Mouse (Mus musculus): ENCODE measurements around the gene Tsen15.
A peak's percentile ranks its signal among the peaks of the same experiment; 100 is the strongest.

Tsen15 gene

GRCm38 (mm10) chr1:152386188-152386835 is at the start of gene Tsen15:
TSS of gene Tsen15 (minus strand) at chr1:152386688.
- DNase-seq: peak; percentile 85

- no peak for DNase-seq
Measured at GRCm38 (mm10) chr1:152434166-152434565, 47.7 kb upstream of the Tsen15 start.

GRCm38 (mm10) chr1:152429805-152430204 is 43.3 kb upstream of the Tsen15 start:
- DNase-seq: no peak

- no peak for DNase-seq
Measured at GRCm38 (mm10) chr1:152427912-152428581, 41.6 kb upstream of the Tsen15 start.

GRCm38 (mm10) chr1:152423052-152423451 is 36.6 kb upstream of the Tsen15 start:
- no peak for DNase-seq

- no peak for DNase-seq
Measured at GRCm38 (mm10) chr1:152422295-152422694, 35.8 kb upstream of the Tsen15 start.

GRCm38 (mm10) chr1:152417602-152418001 is 31.1 kb upstream of the Tsen15 start:
- DNase-seq: no peak

- no peak for DNase-seq
Measured at GRCm38 (mm10) chr1:152416306-152416904, 29.9 kb upstream of the Tsen15 start.

GRCm38 (mm10) chr1:152414451-152414850 is 28.0 kb upstream of the Tsen15 start:
- DNase-seq: no peak

- DNase-seq: no peak
Measured at GRCm38 (mm10) chr1:152413961-152414360, 27.5 kb upstream of the Tsen15 start.

GRCm38 (mm10) chr1:152413116-152413515 is 26.6 kb upstream of the Tsen15 start:
- no peak for DNase-seq

- DNase-seq: no peak
Measured at GRCm38 (mm10) chr1:152410657-152411056, 24.2 kb upstream of the Tsen15 start.

GRCm38 (mm10) chr1:152409356-152409755 is 22.9 kb upstream of the Tsen15 start:
- DNase-seq: no peak

- DNase-seq: no peak
Measured at GRCm38 (mm10) chr1:152407021-152407946, 20.8 kb upstream of the Tsen15 start.

- DNase-seq: no peak
Measured at GRCm38 (mm10) chr1:152400556-152401540, 14.4 kb upstream of the Tsen15 start.

GRCm38 (mm10) chr1:152399790-152400555 is 13.5 kb upstream of the Tsen15 start, which contains the start of gene Colgalt2:
TSS of gene Colgalt2 (plus strand) at chr1:152399830.
- DNase-seq: peak; percentile 31 to 47

GRCm38 (mm10) chr1:152398708-152399107 is 12.2 kb upstream of the Tsen15 start:
- DNase-seq: no peak

- DNase-seq: no peak
Measured at GRCm38 (mm10) chr1:152394956-152395515, 8.5 kb upstream of the Tsen15 start.

GRCm38 (mm10) chr1:152394137-152394536 is 7.6 kb upstream of the Tsen15 start:
- DNase-seq: no peak

- DNase-seq: no peak
Measured at GRCm38 (mm10) chr1:152389271-152389670, 2.8 kb upstream of the Tsen15 start.

Data from thymus, postnatal 36 days (tissue).